Mouse (Mus musculus) myocyte (in vitro differentiated cells): ENCODE data around the gene Stxbp2.

ENCODE experiments used
- CEBPB ChIP-seq: IDR thresholded peaks from 2 replicates; pipeline ENCODE4 v1.6.1; 2011; ENCODE audit warnings: mild to moderate bottlenecking, moderate library complexity; ENCODE audit not compliant: poor library complexity, insufficient read depth, severe bottlenecking
- POLR2A ChIP-seq: IDR thresholded peaks from one replicate; pipeline ENCODE4 v1.6.1; 2011; ENCODE audit warnings: low read depth, mild to moderate bottlenecking, control low read depth, moderate library complexity; ENCODE audit not compliant: insufficient read length
- REST ChIP-seq: IDR thresholded peaks from one replicate; pipeline ENCODE4 v1.6.1; 2011; ENCODE audit warnings: mild to moderate bottlenecking, control low read depth, moderate library complexity; ENCODE audit not compliant: insufficient read depth, insufficient read length
- TCF3 ChIP-seq: IDR thresholded peaks from one replicate; pipeline ENCODE4 v1.6.1; 2011; ENCODE audit warnings: low read depth, control low read depth; ENCODE audit not compliant: insufficient read length

- TF ChIP-seq CEBPB = no peak
- no peak for TF ChIP-seq TCF3
- no peak for TF ChIP-seq POLR2A
- TF ChIP-seq REST = no peak
Measured at GRCm38 (mm10) chr8:3588258-3588633, 42.5 kb upstream of the Stxbp2 start.
